Mouse (Mus musculus): ENCODE measurements at regions not wholly inside any gene's neighbourhood (a gene's known extent, or its start where the extent isn't known, plus 50 kb on each side); places are given as distances from the start of the nearest gene placed in this dataset.

DNA sequence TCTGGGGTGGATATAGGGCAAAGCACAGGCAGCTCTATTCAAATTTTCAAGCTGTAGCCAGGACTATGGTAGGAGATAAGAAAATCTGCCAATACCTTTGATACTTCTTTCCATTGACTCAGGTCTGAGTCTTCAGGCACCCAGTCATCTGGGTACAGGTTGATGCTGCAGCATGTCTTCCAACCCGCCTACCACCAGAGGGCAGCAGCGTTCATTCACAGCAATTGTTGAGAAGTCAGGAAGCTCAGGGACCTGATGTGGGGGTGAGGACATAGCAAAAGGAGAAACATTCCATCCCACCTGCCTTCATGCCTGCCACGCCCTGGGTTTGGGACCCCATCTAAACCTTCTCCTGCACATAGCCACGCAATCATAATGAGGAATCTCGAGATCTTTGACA, 118.2 kb upstream of the Gm21876 start:
- Histone ChIP-seq H3K9ac (no peak overlapping the region), H3K27ac (no peak overlapping the region), H3K4me3 (no peak overlapping the region), H3K27me3 (no peaks in the 10 kb centered on the region), H3K4me2 (replicated peaks) (no peak overlapping the region), H3K4me1 (no peaks in the 10 kb centered on the region), H3K36me3 (no peaks in the 10 kb centered on the region), H3K9me3 (no peaks in the 10 kb centered on the region)
- ATAC-seq (ENCODE audit: low FRiP score, low read depth), result no peak
- 15% methylated on average over 5 of the region's 5 CpGs for WGBS

DNA sequence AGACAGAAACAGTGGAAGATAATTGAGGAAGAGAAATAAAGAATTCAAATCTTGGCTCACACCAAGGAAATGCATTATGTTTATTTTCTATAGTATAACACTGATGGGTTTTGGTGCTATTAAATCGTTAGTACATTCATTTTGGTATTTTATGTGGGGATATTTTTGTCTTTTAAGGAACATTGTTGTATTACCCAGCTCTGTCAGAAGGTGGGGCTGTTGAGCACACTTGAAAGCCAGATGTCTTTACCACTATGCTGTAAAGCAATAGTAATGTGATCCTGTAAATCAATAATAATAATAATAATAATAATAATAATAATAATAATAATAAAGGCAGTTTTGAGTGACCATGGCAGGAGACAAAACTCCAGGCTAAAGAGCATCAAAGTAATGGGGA, 120.0 kb upstream of the Gm21876 start:
- Histone ChIP-seq H3K9ac (no peak overlapping the region), H3K4me2 (replicated peaks) (no peak overlapping the region), H3K4me3 (no peak overlapping the region), H3K27ac (no peak overlapping the region), H3K36me3 (no peaks in the 10 kb centered on the region), H3K9me3 (no peaks in the 10 kb centered on the region; the same call in 1 of the 2 replicates), H3K4me1 (no peaks in the 10 kb centered on the region), H3K27me3 (no peaks in the 10 kb centered on the region)
- ATAC-seq (ENCODE audit: low FRiP score, low read depth), result no peak
- 31% methylated on average over 1 of the region's 1 CpGs for WGBS

DNA sequence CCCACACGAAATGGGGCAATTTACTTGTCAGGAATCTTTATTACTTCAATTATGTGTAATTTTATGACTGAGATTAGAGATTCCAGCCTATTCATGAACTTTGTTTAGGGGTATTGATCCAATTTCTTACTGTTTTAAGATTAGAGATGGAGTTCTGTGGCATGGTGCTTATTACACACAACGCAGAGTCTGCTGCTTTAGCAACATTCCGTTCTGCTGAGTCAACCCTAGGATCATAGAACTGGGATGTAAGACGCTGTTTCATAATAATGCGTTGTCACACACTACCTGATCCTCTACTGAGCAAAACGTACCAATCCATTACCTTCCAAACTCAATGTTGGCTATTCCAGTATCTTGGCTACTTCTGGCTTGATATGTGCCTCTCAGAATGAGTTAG, 121.9 kb upstream of the Gm21876 start:
- no peaks in the 10 kb centered on the region; the same call in 1 of the 2 replicates for H3K9me3 ChIP-seq
- H3K4me1 ChIP-seq, result no peaks in the 10 kb centered on the region
- no peak overlapping the region for H3K9ac ChIP-seq
- H3K27me3 ChIP-seq, result no peaks in the 10 kb centered on the region
- no peaks in the 10 kb centered on the region for H3K36me3 ChIP-seq
- 63% methylated on average over 6 of the region's 6 CpGs for WGBS
- H3K4me3 ChIP-seq, result no peak overlapping the region
- H3K27ac ChIP-seq, result no peak overlapping the region
- no peak for ATAC-seq (ENCODE audit: low FRiP score, low read depth)
- H3K4me2 ChIP-seq (replicated peaks), result no peak overlapping the region

DNA sequence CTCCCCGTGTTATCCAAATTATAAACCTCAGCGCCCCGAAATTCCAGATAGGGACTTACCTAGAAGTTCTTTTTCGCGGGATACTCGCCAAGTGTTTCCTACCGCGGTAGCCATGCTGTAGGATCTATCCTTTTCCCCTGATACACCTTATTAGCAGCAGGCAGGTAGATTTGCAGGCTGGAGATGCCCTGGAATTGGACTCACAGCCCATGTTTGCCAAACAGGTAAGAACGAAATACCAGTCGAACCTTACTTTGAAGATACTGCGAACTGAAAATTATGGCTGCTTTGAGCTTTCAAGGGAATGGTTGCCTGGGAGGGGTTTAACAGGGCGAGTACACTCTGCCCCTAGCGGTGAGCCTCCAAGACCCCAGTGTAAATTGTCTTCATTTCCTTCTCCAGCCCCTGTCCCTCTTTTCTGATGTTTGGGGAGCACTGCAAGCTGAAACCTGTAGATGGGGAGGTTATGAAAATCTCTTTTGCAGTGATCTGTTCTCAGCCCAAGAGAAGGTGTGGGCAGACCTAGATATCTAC, 149.8 kb upstream of the Agtr2 start:
- no peak for ATAC-seq (ENCODE audit: low FRiP score, low read depth)
- Histone ChIP-seq H3K9ac (0 out of 2 replicates have a peak overlapping the region, but pooled peaks have one; percentile 39), H3K4me1 (no peaks in the 10 kb centered on the region), H3K9me3 (no peaks in the 10 kb centered on the region), H3K4me2 (replicated peaks) (peak overlapping the region; percentile 55), H3K27ac (no peak overlapping the region), H3K27me3 (no peaks in the 10 kb centered on the region), H3K36me3 (no peaks in the 10 kb centered on the region), H3K4me3 (peak overlapping the region; percentile 45)
- WGBS, result 27% methylated on average over 13 of the region's 13 CpGs

DNA sequence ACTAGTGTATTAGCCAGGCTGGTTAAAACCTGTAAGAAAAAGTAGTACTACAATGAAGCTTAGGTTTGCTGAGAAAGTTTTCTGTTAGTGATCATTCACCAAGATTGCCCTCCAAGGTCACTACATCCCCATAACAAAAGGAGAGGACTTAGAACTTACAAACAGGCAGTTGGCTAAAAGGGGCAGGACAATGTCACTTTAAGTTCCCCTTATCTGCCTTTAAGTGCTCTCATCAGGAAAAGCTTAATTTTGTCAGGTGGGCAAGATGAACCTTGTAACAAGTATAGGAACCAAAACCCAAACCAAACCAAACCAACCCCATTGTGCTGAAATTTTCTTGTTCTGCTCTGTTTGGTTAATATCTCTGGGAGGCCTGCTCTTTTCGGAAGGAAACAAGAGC, 139.9 kb upstream of the Agtr2 start:
- WGBS, result 71% methylated on average over 1 of the region's 1 CpGs

DNA sequence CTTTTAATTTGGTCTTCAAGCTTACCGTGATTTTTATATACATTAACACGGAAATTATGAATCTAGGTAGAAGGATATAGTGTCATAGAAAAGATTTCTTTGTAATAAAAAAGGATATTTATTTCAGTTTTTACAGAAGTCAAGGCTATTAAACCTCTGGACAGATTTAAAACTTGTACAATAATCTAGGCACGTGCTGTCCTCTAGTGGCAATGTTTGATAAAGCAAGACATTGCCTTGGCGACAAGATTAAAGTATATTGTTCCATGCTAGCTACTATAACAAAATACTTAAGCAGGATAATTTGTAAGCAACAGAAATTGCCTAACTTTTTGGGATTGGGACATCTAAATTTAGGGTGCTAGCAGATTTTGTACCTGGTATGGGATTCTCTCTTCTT, 133.8 kb upstream of the Agtr2 start:
- 32% methylated on average over 4 of the region's 4 CpGs for WGBS

More for the DNA sequence above, 139.9 kb upstream of the Agtr2 start:
- H3K36me3 ChIP-seq, result no peaks in the 10 kb centered on the region
- no peak overlapping the region for H3K4me3 ChIP-seq
- H3K27ac ChIP-seq, result no peak overlapping the region
- no peaks in the 10 kb centered on the region for H3K27me3 ChIP-seq
- no peak overlapping the region for H3K4me2 ChIP-seq (replicated peaks)
- no peak overlapping the region for H3K9ac ChIP-seq
- H3K9me3 ChIP-seq, result no peaks in the 10 kb centered on the region
- no peak for ATAC-seq (ENCODE audit: low FRiP score, low read depth)
- H3K4me1 ChIP-seq, result no peaks in the 10 kb centered on the region

DNA sequence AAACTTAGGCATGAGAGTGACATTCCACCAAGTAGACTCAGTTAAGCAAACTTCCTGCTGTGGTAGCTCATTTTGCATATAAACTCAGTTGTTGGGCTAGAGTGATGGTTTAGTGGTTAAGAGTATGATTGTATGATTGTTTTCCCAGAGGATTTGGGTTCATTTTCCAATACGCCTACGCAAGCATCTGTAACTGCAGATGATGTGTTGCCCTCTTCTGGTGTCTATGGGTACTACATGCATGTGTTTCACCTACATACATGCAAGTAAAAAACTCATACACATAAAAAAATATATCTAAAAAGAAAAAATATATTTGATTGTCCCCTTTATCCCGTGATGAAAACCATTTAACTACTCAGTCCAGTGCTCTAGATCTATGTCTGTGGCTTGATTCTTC, 132.0 kb upstream of the Agtr2 start:
- no peaks in the 10 kb centered on the region for H3K36me3 ChIP-seq
- no peak overlapping the region for H3K27ac ChIP-seq
- 46% methylated on average over 3 of the region's 3 CpGs for WGBS
- H3K4me2 ChIP-seq (replicated peaks), result no peak overlapping the region
- no peak for ATAC-seq (ENCODE audit: low FRiP score, low read depth)
- no peak overlapping the region for H3K4me3 ChIP-seq
- H3K4me1 ChIP-seq, result no peaks in the 10 kb centered on the region
- no peaks in the 10 kb centered on the region for H3K9me3 ChIP-seq
- H3K9ac ChIP-seq, result no peak overlapping the region
- H3K27me3 ChIP-seq, result no peaks in the 10 kb centered on the region

More for the DNA sequence above, 133.8 kb upstream of the Agtr2 start:
- Histone ChIP-seq H3K27me3 (no peaks in the 10 kb centered on the region), H3K9me3 (no peaks in the 10 kb centered on the region), H3K4me1 (no peaks in the 10 kb centered on the region), H3K4me2 (replicated peaks) (no peak overlapping the region), H3K9ac (no peak overlapping the region), H3K36me3 (no peaks in the 10 kb centered on the region), H3K4me3 (no peak overlapping the region), H3K27ac (no peak overlapping the region)
- ATAC-seq (ENCODE audit: low FRiP score, low read depth), result no peak

DNA sequence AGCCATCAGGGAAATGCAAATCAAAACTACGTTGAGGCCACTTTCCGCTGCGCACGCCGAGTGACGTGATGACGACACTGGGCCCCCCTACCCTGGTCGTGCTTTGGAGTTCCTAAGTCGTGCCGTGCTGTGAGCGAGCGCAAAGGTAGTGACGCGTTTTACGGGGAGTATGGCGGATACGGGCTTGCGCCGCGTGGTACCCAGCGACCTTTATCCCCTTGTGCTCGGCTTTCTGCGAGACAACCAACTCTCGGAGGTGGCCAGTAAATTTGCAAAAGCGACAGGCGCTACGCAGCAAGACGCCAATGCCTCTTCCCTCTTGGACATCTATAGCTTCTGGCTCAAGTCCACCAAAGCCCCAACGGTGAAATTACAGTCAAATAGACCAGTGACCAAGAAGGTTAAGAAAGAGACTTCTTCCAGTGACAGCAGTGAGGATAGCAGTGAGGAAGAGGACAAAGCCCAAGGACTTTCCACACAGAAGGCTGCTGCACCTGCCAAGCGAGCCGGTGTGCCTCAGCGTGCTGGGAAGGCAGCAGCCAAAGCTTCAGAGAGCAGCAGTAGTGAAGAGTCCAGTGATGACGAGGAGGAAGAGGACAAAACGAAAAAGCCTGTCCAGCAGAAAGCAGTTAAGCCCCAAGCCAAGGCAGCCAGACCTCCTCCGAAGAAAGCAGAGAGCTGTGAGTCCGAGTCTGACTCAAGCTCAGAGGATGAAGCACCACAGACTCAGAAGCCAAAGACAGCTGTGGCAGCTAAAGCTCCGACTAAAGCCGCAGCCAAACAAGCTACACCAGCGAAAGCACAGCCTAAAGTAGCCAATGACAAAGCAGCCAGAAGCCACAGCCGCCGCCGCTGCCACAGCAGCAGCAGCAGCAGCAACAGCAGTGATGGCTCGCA, 123.3 kb upstream of the Agtr2 start:
- Histone ChIP-seq H3K4me2 (replicated peaks) (peak overlapping the region; percentile 69), H3K36me3 (no peaks in the 10 kb centered on the region), H3K9ac (peak overlapping the region; percentile 51), H3K27ac (no peak overlapping the region), H3K27me3 (no peaks in the 10 kb centered on the region), H3K9me3 (no peaks in the 10 kb centered on the region), H3K4me3 (peak overlapping the region; percentile 47), H3K4me1 (no peaks in the 10 kb centered on the region)
- 18% methylated on average over 43 of the region's 43 CpGs for WGBS
- peak; percentile 81; the same call in 1 of the 2 replicates for ATAC-seq (ENCODE audit: low FRiP score, low read depth)

DNA sequence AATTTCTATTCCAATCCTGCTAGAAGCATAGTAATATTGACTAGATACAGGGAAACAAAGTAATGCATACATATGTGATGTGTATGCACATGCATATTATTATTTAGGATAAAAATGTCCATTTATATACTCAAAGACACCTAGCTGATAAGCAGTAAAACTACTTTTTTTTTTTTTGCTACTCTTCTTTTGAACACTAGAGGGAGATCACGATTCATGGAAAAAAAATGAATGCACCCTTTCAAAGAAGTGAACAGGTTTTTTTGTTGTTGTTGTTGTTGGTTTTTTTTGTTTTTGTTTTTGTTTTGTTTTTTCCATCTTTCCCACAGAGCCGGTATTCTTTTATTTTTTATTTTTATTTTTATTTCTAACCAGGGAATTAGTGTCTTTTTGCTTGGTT, 99.1 kb upstream of the Agtr2 start:
- no peak overlapping the region for H3K4me3 ChIP-seq
- ATAC-seq (ENCODE audit: low FRiP score, low read depth), result no peak
- no peaks in the 10 kb centered on the region for H3K36me3 ChIP-seq
- no peaks in the 10 kb centered on the region for H3K9me3 ChIP-seq
- H3K4me2 ChIP-seq (replicated peaks), result no peak overlapping the region
- no peaks in the 10 kb centered on the region for H3K4me1 ChIP-seq
- no peak overlapping the region for H3K9ac ChIP-seq
- WGBS, result 15% methylated on average over 2 of the region's 2 CpGs
- no peak overlapping the region for H3K27ac ChIP-seq
- no peaks in the 10 kb centered on the region for H3K27me3 ChIP-seq

DNA sequence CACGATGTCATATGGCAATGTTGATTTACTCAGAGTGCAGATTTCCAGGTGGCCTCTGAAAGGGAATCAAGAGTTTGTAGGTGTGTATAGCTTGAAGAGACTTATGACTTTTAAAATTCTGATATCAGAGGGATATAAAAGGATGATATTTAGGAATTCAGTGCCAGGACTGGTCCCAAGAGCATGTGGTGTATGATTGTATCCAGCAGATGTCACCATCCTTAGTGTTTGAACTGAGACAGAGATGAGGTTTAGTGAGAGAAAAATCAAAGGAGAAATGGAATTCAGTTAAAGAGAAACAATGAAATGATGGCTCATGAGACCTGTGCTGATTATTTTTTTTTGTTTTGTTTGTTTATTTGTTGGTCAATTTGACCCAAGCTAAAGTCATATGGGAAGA, 94.4 kb upstream of the Agtr2 start:
- Histone ChIP-seq H3K9ac (no peak overlapping the region), H3K4me2 (replicated peaks) (no peak overlapping the region), H3K27ac (no peak overlapping the region), H3K36me3 (no peaks in the 10 kb centered on the region), H3K4me1 (no peaks in the 10 kb centered on the region), H3K27me3 (no peaks in the 10 kb centered on the region), H3K4me3 (no peak overlapping the region), H3K9me3 (no peaks in the 10 kb centered on the region)
- 78% methylated on average over 1 of the region's 1 CpGs for WGBS
- no peak for ATAC-seq (ENCODE audit: low FRiP score, low read depth)

DNA sequence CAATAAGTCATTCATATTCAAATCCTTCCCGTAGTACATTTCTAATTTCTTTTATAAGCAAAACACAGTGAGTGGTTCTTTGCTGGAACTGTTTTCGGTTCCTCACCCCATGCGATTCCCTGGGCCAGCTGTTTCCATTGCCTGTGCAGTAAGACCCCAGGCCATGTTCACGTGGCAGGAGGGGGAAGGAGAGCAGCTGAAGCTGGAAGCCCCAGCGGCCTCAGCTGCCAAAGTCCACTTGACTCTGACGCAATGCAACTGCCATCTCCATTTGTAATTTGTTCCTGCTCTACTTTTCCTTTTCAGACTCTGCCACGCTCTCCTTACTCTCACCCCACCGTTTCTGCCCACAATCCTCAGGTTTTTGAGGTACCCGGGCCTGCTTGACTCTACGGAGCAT, 91.1 kb upstream of the Agtr2 start:
- ATAC-seq (ENCODE audit: low FRiP score, low read depth), result peak; percentile 61; the same call in 1 of the 2 replicates
- H3K4me3 ChIP-seq, result no peak overlapping the region
- no peaks in the 10 kb centered on the region for H3K27me3 ChIP-seq
- no peaks in the 10 kb centered on the region for H3K9me3 ChIP-seq
- no peak overlapping the region for H3K9ac ChIP-seq
- no peaks in the 10 kb centered on the region for H3K4me1 ChIP-seq
- H3K27ac ChIP-seq, result peak overlapping the region; percentile 88
- 64% methylated on average over 10 of the region's 10 CpGs for WGBS
- H3K4me2 ChIP-seq (replicated peaks), result no peak overlapping the region
- H3K36me3 ChIP-seq, result no peaks in the 10 kb centered on the region

DNA sequence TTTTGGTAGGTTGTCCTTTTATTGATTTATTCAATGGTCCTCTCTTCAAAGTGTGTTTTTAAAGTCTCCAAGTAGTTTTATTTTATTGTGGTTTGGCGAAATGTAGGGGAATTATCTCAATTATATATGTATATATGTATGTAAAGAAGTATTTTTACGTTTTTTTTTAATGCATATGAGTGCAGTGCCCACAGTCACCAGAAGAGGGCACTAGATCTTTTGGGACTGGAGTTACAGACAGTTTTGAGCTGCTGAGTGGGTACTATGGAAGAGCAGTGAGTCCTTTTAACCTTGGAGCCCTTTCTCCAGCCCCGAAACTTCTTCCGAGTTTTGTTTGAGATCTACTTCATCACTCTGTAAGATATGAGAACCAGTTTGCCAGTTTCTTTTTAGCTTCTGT, 59.5 kb upstream of the Agtr2 start:
- no peak for ATAC-seq (ENCODE audit: low FRiP score, low read depth)

More for the DNA sequence above, 59.5 kb upstream of the Agtr2 start:
- Histone ChIP-seq H3K27ac (no peak overlapping the region), H3K9me3 (no peaks in the 10 kb centered on the region), H3K4me1 (no peaks in the 10 kb centered on the region), H3K9ac (no peak overlapping the region), H3K36me3 (no peaks in the 10 kb centered on the region), H3K4me3 (no peak overlapping the region), H3K4me2 (replicated peaks) (no peak overlapping the region), H3K27me3 (no peaks in the 10 kb centered on the region)
- WGBS, result 50% methylated on average over 4 of the region's 4 CpGs
